Comparison of ENCODE assay signal across 8 mouse cellular contexts in the genomic region with DNA sequence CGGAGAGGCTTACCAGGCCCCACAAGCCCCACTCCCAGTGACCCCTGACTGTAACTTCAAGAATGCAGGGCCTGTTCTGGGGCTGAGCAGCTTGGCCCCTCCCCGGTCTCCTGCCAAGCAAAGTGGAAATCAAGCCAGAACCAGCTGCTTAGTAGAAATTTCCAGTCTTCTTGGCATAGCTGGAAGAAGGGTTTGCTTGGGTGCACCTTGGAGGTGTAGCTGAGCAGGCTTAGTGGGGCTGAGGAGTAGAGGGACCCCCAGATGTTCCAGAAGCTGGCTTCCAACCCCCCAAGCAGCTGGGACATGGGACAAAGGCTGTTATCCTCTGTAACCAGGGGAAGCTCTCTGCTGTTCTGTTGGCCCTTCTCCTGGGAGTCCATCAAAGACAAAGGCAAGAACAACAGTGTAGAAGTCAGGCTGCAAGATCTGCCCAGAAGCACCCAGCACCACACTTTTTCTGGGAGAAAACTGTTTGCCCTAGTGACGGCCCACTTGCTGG.
DNase-seq lines count a peak whose midpoint lies in the region; ATAC-seq and TF ChIP-seq lines count a peak whose summit lies in the region.

No protein-coding gene starts in this region.

- TF ChIP-seq CTCF in Patski (IDR thresholded peaks at IDR 0.05): no peak
- no peak for TF ChIP-seq CTCF in olfactory bulb, adult 2 months (IDR thresholded peaks at IDR 0.05; ENCODE audit: insufficient read depth, low read depth, low read length)

- H3K9ac ChIP-seq in heart, embryonic 14.5 days (ENCODE audit: low read length): no peak overlapping the region; the same call in 1 of the 2 replicates

- peaks cover 36 to 53% of the 10 kb centered on the region in 2 experiments for H3K4me1 ChIP-seq in heart, embryonic 14.5 days (ENCODE audit: control insufficient read depth in 2 of 2, insufficient read depth in 2 of 2, low read length in 2 of 2)
- H3K4me1 ChIP-seq in limb, embryonic 10.5 days: peaks cover 83% of the 10 kb centered on the region
- H3K4me1 ChIP-seq in olfactory bulb, adult 2 months (ENCODE audit: control insufficient read depth, insufficient read depth, low read length): peaks cover 59% of the 10 kb centered on the region

- in situ Hi-C loops in Patski (cut with MboI; ENCODE audit: low pct_unique_long_range_greater_than_20kb): no loop called here

- no peaks in the 10 kb centered on the region for H3K27me3 ChIP-seq in Patski
- H3K27me3 ChIP-seq in heart, embryonic 14.5 days (ENCODE audit: control insufficient read depth, insufficient read depth, low read length): no peaks in the 10 kb centered on the region
- H3K27me3 ChIP-seq in limb, embryonic 10.5 days (ENCODE audit: low read depth, poor library complexity, severe bottlenecking): no peaks in the 10 kb centered on the region

- no peak overlapping the region for H3K4me2 ChIP-seq in heart, embryonic 14.5 days (ENCODE audit: low read length)

- peak overlapping the region; percentile 98 to 99 for H3K27ac ChIP-seq in heart, embryonic 14.5 days (replicated peaks in 1 of 2; ENCODE audit: control insufficient read depth in 1 of 2, insufficient read depth in 1 of 2, low read depth in 2 of 2, low read length in 2 of 2)
- peak overlapping the region; percentile 98 for H3K27ac ChIP-seq in limb, embryonic 10.5 days
- peak overlapping the region; percentile 98 for H3K27ac ChIP-seq in olfactory bulb, adult 2 months (ENCODE audit: insufficient read depth, low read depth, low read length)

- no peak for TF ChIP-seq POLR2A in olfactory bulb, adult 2 months (IDR thresholded peaks at IDR 0.05; ENCODE audit: insufficient read depth, low read depth, low read length)

- H3K36me3 ChIP-seq in heart, embryonic 14.5 days (ENCODE audit: control insufficient read depth, insufficient read depth, low read length): no peaks in the 10 kb centered on the region
- peaks cover 2% of the 10 kb centered on the region for H3K36me3 ChIP-seq in limb, embryonic 10.5 days

- CTCF ChIA-PET in Patski (lab: Charles Lee): interaction anchor here (0.8 to 2.9 kb wide), 6 partner anchors 7 to 268 kb away, joined by 3 to 15 read pairs (median 3); no protein-coding TSS in a partner anchor

- WGBS in heart, embryonic 14.5 days: 51% methylated on average over 3 of the region's 3 CpGs
- WGBS in limb, embryonic 10.5 days: 57% methylated on average over 3 of the region's 3 CpGs
- WGBS in olfactory bulb, adult 2 months: 68% methylated on average over 3 of the region's 3 CpGs

- H3K9me3 ChIP-seq in heart, embryonic 14.5 days (ENCODE audit: control insufficient read depth, low read length): peaks cover under 1% of the 10 kb centered on the region; the same call in 1 of the 2 replicates
- 0 out of 2 replicates have a peak, but pooled peaks cover under 1% of the 10 kb centered on the region for H3K9me3 ChIP-seq in limb, embryonic 10.5 days (replicated peaks)

- DNase-seq in cerebellum, adult 11 months: peak; percentile 29
- no peak for DNase-seq in cerebellum, adult 8-10 months
- DNase-seq in Patski (ENCODE audit: low read depth, low spot score): no peak
- no peak for DNase-seq in limb, embryonic 10.5 days (ENCODE audit: low spot score)
- no peak for DNase-seq in frontal cortex, postnatal 36 days (ENCODE audit: low spot score in 2 of 2)

- ATAC-seq in Patski: peak; percentile 9
- no peak for ATAC-seq in heart, embryonic 14.5 days (ENCODE audit: insufficient number of reproducible peaks, insufficient read depth, low FRiP score, low read depth)
- ATAC-seq in erythroid progenitor cell, adult 5-6 weeks (replicated peaks; ENCODE audit: low FRiP score, poor library complexity, severe bottlenecking): no peak

- POLR2A ChIA-PET in Patski (lab: Charles Lee): interaction anchor here (0.6 to 5.0 kb wide), 12 partner anchors 10 to 267 kb away, joined by 3 to 51 read pairs (median 8); partner anchors contain the start of genes Cstad and Ier5l

- no peak overlapping the region for H3K4me3 ChIP-seq in heart, embryonic 14.5 days (ENCODE audit: control insufficient read depth in 1 of 2, insufficient read depth in 1 of 2, low read depth in 1 of 2, low read length in 2 of 2)
- H3K4me3 ChIP-seq in limb, embryonic 10.5 days: no peak overlapping the region
- no peak overlapping the region for H3K4me3 ChIP-seq in olfactory bulb, adult 2 months (ENCODE audit: insufficient read depth, low read depth, low read length)
